Mouse (Mus musculus): ENCODE data around the gene Spata45.

Gene Spata45

DNA sequence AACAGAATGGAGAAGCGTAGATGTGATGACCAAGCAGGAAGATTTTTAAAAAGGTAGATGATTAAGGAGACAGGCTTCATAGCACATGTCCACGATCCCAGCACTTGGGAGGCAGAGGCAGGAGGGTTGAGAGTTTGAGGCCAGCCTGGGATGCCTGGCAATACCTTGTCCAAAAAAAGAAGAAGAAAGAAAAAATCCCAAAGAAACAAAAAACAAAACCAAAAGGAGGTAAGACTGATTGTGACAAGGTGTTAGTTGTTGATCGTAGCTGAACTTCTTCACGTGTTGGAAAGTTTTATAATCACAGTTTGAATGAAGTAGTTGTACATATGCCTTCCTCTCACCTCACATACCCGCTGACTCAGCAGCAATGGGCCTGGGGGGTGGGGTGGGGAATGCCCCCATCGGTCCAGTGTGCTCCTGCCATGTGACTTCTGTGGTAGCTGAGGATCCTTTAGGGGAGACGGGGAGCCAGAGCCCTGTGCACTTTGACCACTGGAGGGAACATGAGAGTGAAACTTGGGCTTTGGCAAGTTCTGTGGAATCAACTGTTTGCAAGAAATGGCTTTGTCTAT is 50.0 kb downstream of the Spata45 start:
- DNase-seq = no peak

DNA sequence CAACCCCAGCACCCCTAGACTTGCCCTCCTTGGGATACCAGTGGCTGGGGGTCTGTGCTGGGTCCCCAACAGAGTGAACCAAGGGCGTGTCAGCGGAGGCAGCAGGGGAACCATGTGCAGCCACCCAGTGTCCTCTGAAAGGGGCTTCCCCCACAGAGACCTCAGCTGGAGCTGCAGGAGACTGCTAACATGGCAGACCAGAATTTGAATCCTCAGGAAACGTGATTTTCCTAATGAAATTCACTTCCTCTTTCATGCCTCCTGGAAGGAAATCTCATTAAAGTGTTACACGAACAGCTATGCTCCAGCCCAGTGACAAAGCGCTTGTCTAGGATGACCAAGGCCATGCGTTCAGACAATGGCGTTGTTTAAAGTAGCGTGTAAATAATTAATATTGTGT is 50.5 kb downstream of the Spata45 start:
- no peak for DNase-seq

DNA sequence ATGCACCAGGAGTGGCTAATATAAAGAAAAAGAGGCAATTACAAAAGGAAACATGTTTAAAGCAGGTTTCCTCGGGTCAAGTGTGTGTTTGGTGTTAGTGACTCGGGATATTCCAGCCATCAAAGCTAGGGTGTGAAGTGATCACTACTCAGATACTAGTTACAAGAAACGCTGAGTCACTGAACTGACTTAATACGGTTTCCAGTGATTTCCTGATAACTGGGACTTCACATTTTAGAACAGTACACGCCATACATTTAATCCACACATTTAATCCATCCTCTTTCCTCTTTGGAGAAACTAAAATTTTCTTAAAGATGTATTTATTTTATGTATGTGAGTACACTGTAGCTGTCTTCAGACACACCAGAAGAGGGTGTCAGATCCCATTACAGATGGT is 51.5 kb downstream of the Spata45 start:
- DNase-seq = no peak

DNA sequence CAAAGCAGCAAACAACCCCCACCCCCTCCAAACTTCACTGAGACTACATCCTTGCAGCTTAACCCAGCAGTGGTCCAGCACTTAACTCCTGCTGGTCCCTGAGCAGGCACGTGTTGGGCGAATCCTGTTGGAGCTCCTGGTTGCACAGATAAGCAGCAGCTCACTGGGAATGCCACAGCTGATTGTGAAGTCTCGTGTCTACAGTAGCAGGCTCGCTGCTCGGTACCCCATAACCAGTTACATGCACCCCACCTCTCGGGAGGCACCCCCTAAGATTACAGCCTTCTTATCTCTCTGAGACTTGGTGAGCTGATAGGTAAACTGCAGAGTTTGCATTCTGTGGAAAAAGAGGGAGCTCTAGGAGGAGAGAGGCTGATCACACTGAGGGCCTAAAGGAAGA is 52.9 kb downstream of the Spata45 start:
- DNase-seq = no peak

DNA sequence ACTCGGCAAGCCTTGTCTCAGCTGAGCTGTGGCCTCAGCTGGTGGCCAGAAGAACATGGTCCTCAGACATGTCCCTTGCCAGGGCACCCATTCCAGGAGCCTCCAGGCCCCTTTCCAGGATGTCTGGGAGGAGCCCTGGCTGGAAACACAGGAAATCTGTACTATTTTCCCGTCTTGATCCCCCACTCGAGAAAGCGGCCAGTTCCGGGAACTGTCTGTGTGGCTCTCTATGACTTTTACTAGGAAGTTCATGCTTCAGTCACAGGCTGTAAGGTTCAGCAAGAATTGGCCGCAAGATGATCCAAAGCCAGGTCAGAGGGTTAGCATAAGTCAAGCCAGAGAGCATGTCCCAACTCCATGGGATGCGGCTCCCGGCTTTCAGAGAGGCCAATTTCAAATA is 55.6 kb downstream of the Spata45 start:
- DNase-seq = no peak
